Mouse (Mus musculus): ENCODE data around the gene Hdgfl3.

DNA sequence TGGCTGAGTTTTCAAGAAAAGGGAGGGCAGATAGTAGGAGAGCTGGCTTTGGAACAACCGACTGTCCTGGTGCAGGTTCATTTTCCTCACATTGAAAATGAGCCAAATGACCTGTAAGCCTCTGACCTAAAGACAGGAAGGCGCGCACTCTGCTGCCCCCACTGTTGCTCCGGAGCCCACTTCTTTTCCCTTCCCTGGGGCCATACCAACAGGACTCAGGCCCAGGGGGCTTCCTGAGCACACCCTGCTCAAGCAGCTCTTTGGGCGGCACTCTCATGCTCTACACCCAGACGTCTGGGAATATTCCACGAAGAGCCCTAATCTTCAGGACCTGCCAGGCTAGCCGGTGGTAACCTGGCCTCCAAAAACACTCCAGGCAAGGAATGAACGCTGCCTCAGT is 76.0 kb downstream of the Hdgfl3 start:
- TF ChIP-seq POLR2A (IDR thresholded peaks at IDR 0.05; ENCODE audit: insufficient read length, low read depth), result no peak
- no peak for TF ChIP-seq USF1 (IDR thresholded peaks at IDR 0.05; ENCODE audit: low read depth)
- no peak for TF ChIP-seq MAX (IDR thresholded peaks at IDR 0.05; ENCODE audit: low read depth)
- no peak for TF ChIP-seq E2F4 (IDR thresholded peaks at IDR 0.05; ENCODE audit: insufficient read depth)
- TF ChIP-seq REST (IDR thresholded peaks at IDR 0.05; ENCODE audit: insufficient read depth, insufficient read length), result no peak
- no peak for TF ChIP-seq MYOD1 (IDR thresholded peaks at IDR 0.05; ENCODE audit: control insufficient read depth in 1 of 3, insufficient read length in 2 of 3, low read depth in 2 of 3)
- TF ChIP-seq MYOG (IDR thresholded peaks at IDR 0.05; ENCODE audit: control insufficient read depth in 1 of 3, insufficient read depth in 1 of 3, insufficient read length in 2 of 3, low read depth in 2 of 3), result no peak
- no peak for TF ChIP-seq TCF3 (IDR thresholded peaks at IDR 0.05; ENCODE audit: insufficient read length, low read depth)
- no peak for TF ChIP-seq CEBPB (IDR thresholded peaks at IDR 0.05; ENCODE audit: insufficient read depth, poor library complexity, severe bottlenecking)
- no peak for TF ChIP-seq SRF (IDR thresholded peaks at IDR 0.05; ENCODE audit: control insufficient read depth, insufficient read length, low read depth)
- TF ChIP-seq TCF12 (IDR thresholded peaks at IDR 0.05; ENCODE audit: insufficient read depth, poor library complexity, severe bottlenecking), result no peak
- TF ChIP-seq POLR2AphosphoS2 (IDR thresholded peaks at IDR 0.05; ENCODE audit: insufficient read length, low read depth), result no peak

Measured in myocyte (in vitro differentiated cells).